Mouse (Mus musculus): ENCODE measurements at regions not wholly inside any gene's neighbourhood (a gene's known extent, or its start where the extent isn't known, plus 50 kb on each side); places are given as distances from the start of the nearest gene placed in this dataset.

DNA sequence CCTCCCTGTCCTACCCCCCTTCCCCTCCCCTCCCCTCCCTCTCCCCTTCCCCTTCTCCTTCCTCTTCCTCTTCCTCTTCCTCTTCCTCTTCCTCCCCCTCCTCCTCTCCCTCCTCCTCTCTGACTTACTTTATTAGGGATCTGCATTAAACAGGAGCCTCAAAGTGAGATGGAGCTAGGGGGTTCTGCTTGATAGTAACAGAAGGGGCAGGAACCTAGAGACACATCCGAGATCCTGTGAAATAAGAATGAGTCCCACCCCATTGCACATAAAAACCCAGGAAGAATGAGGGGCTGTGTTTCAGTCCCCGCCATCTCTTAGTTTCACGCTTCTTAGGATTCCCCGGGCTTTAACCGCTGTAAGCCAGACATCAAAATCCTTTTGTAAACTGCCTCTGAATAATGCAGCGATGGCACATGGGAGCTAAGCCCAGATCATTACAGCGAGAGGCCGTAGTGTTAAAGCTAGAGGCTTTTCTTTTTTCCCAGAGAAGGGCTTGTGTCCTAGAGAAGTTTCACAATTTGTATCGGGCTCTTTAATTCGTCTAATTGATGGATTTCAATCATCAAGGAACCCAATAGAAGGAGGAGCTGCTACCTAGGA lies 72.4 kb upstream of the Cbln4 start:
- TF ChIP-seq CTCF (IDR thresholded peaks at IDR 0.05; ENCODE audit: borderline replicate concordance, extremely low read depth, insufficient read depth, insufficient read length) (no peak), POLR2A (IDR thresholded peaks at IDR 0.05; ENCODE audit: borderline replicate concordance, extremely low read depth, insufficient read depth, insufficient read length, poor library complexity, severe bottlenecking) (no peak)

Measured in brain, embryonic 14.5 days (tissue).